Mouse (Mus musculus): Measurements from ENCODE around the gene Myo18b. TPM values are rescaled to one million over a fixed set of nuclear protein-coding genes. Genes with fewer than 3 reads are reported as not detected.

Myo18b gene
- polyA plus RNA-seq, 1 experiment from 2014 or later: 0.65 TPM

DNA sequence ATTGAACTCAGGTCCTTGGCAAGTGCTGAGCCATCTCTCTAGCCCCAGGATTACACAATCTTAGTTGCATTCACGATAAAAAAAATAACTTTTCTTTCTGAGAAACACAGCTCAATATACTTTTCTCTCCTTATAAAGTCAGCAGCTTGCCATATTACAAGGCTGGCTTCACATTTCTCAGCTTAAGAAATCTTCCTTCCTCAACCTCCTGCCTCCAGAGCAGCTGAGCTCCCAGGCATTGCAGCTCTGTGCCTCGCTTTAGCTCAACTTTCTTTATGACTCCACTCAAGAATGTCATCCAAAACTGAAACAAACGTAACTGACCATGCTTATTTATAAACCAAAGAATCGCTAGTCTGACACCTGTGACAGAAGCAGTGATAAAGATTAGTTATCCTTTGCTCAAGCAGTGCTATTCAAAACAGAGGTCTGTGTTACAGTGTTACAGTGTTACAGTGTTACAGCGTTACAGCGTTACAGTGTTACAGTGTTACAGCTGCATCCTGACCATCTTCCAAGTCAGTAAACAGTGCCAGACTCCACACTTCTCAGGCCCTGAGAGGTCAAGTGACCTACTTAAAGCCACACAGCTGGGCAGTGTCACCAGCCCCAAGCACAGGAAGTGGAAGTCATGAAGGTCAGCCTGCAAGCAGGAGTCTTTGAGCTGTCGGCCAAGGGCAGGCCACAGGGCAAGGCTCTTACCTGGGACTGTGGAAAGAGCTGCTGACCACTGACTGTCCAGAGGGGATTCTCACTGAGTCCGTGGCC, 181.3 kb downstream of the Myo18b start:
- Histone ChIP-seq H3K27ac (no peak overlapping the region), H3K4me3 (replicated peaks) (no peak overlapping the region), H3K27me3 (peaks cover 12% of the 10 kb centered on the region), H3K9ac (no peak overlapping the region), H3K4me1 (peaks cover 9% of the 10 kb centered on the region), H3K9me3 (no peaks in the 10 kb centered on the region), H3K36me3 (replicated peaks) (no peaks in the 10 kb centered on the region), H3K4me2 (no peak overlapping the region)
- 74% methylated on average over 8 of the region's 8 CpGs for WGBS
- ATAC-seq (ENCODE audit: low FRiP score): no peak

DNA sequence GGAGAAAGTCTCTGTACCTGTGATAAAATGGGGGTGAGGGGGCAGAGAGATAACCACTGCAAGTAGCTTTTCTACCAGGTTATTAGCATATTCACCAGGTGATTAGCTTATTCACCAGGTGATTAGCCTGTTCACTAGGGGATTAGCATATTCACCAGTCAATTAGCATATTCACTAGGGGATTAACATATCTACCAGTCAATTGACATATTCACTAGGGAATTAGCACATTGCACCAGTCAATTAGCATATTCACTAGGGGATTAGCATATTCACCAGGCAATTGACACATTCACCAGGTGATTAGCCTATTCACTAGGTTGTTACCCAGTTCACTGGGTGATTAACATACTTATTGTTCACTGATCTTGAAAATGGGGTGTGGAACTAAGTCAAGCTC, 186.3 kb downstream of the Myo18b start:
- no peaks in the 10 kb centered on the region for H3K36me3 ChIP-seq (replicated peaks)

DNA sequence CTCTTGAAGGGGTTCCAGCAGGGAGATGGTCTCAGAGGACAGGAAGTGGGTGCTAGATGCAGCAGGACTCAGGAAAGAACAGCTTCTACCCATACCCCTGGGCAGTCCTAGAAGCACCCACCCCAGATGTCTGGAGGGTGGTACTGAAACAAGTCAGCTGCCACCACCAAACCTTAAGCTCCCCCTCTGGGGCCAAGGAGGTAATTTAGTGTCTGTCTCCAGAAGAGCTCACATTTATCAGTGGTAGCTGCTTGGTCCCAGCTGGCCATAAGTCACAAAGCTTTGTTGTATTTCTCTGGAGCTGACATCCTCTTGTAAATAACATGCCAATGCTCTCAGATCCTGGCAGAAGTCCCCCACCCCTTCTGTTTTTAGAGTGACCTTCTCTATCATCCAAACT, 187.7 kb downstream of the Myo18b start:
- Histone ChIP-seq H3K4me1 (no peaks in the 10 kb centered on the region), H3K27ac (no peak overlapping the region), H3K9ac (no peak overlapping the region), H3K36me3 (replicated peaks) (no peaks in the 10 kb centered on the region), H3K4me2 (no peak overlapping the region), H3K27me3 (no peaks in the 10 kb centered on the region; the same call in 1 of the 2 replicates), H3K4me3 (replicated peaks) (no peak overlapping the region), H3K9me3 (no peaks in the 10 kb centered on the region)
- no peak for ATAC-seq (ENCODE audit: low FRiP score)

More for the DNA sequence above, 186.3 kb downstream of the Myo18b start:
- Histone ChIP-seq H3K4me3 (replicated peaks) (no peak overlapping the region), H3K27me3 (no peaks in the 10 kb centered on the region; the same call in 1 of the 2 replicates), H3K27ac (no peak overlapping the region), H3K4me2 (no peak overlapping the region), H3K9me3 (no peaks in the 10 kb centered on the region), H3K4me1 (no peaks in the 10 kb centered on the region), H3K9ac (no peak overlapping the region)
- no peak for ATAC-seq (ENCODE audit: low FRiP score)

DNA sequence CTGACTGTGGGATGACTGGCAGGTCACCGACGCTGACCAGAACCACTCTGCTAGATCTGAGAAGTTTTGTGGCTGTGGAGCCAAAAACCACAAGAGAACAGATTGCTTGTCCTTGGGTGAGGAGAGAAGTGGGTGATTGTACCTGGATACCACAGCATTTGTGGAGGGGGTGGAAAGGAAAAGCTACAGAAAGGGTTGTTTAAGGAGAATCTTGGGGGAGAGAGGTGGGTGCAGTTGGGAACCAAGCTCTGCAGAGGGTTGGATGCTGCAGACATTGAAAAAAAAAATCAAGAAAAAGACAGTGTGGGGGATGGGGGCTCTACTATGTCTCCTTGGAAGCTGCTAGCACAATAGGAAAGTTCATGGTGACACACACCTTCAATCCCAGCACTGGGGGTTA, 188.7 kb downstream of the Myo18b start:
- WGBS: 98% methylated on average over 2 of the region's 2 CpGs
- no peak for ATAC-seq (ENCODE audit: low FRiP score)
- no peak overlapping the region for H3K27ac ChIP-seq
- no peak overlapping the region for H3K4me3 ChIP-seq (replicated peaks)
- no peaks in the 10 kb centered on the region; the same call in 1 of the 2 replicates for H3K27me3 ChIP-seq
- H3K4me2 ChIP-seq: no peak overlapping the region
- no peaks in the 10 kb centered on the region for H3K36me3 ChIP-seq (replicated peaks)
- no peak overlapping the region for H3K9ac ChIP-seq
- H3K9me3 ChIP-seq: no peaks in the 10 kb centered on the region
- H3K4me1 ChIP-seq: no peaks in the 10 kb centered on the region

DNA sequence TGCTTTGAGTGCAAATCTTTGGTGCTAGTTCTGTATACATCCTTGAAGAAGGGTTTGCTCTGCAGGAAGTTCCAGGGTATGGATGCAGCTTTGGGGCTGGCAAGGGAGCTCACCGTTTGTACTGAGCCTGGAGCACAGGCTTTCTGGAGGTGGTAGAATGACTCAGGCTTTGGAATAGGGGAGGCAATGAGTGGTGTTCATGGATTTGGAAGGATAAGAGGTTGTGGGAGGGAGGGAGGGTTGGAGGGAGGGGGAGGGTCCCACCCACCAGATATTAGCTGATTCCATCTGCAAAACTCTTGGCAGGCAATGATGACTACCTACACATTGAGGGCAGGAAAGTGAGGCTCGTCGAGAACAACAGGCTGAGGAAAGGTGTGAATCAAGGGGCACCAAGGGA, 195.4 kb downstream of the Myo18b start:
- 77% methylated on average over 3 of the region's 3 CpGs for WGBS
- Histone ChIP-seq H3K4me1 (no peaks in the 10 kb centered on the region), H3K36me3 (replicated peaks) (no peaks in the 10 kb centered on the region), H3K27me3 (no peaks in the 10 kb centered on the region; the same call in 1 of the 2 replicates), H3K9ac (no peak overlapping the region), H3K9me3 (no peaks in the 10 kb centered on the region), H3K27ac (no peak overlapping the region), H3K4me3 (replicated peaks) (no peak overlapping the region), H3K4me2 (no peak overlapping the region)
- no peak for ATAC-seq (ENCODE audit: low FRiP score)

DNA sequence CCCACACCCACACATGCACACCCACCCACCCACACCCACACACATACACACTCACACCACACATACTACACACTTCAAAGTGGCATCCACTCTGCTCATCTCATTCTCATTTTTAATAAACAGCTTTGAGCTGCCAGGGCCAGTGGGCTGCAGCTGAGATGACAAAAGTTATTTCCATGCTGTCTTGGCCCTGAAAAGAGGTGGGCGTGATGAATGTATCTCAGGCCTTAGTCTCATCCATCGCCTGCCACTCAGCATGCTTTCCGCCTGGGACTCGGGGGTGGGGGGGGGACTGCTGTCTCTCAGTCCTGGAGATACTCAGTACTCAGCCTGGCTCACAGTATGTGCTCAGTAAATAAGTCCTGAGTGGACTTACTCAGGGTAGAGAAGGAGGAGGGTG, 199.5 kb downstream of the Myo18b start:
- no peak overlapping the region for H3K4me3 ChIP-seq (replicated peaks)
- no peak overlapping the region for H3K27ac ChIP-seq
- H3K9ac ChIP-seq: no peak overlapping the region
- H3K9me3 ChIP-seq: no peaks in the 10 kb centered on the region
- no peak overlapping the region for H3K4me2 ChIP-seq
- peaks cover 5% of the 10 kb centered on the region; the same call in 1 of the 2 replicates for H3K4me1 ChIP-seq
- H3K27me3 ChIP-seq: no peaks in the 10 kb centered on the region
- H3K36me3 ChIP-seq (replicated peaks): no peaks in the 10 kb centered on the region
- ATAC-seq (ENCODE audit: low FRiP score): no peak
- 84% methylated on average over 4 of the region's 4 CpGs for WGBS

DNA sequence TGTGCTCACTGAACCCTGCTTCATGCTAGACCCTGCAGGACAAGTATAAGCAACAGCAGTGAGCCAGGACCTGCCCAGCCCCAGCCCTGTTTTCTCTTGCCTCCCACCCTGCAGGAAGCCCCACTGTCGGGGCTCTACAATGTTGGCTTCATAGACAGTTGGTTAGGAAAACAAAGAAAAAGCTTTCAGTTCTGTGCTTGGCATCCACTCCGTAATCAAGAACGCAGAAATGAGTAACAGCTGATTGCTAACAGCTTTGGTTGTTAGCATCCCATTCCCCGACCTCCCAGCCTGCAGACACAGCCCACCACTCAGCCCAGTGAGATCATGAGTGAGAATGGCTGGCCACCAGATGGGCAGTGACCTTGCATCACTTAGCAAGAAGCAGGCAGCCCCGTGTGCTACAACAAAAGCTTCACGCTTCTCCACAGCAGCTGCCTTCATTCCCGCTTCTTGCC, 200.9 kb downstream of the Myo18b start:
- no peaks in the 10 kb centered on the region for H3K9me3 ChIP-seq
- peak overlapping the region; percentile 46; the same call in 1 of the 2 replicates for H3K27ac ChIP-seq
- no peak overlapping the region for H3K9ac ChIP-seq
- peaks cover 5% of the 10 kb centered on the region; the same call in 1 of the 2 replicates for H3K4me1 ChIP-seq
- no peaks in the 10 kb centered on the region; the same call in 1 of the 2 replicates for H3K27me3 ChIP-seq
- no peak overlapping the region for H3K4me3 ChIP-seq (replicated peaks)
- ATAC-seq (ENCODE audit: low FRiP score): no peak
- H3K4me2 ChIP-seq: no peak overlapping the region
- WGBS: 61% methylated on average over 7 of the region's 7 CpGs
- no peaks in the 10 kb centered on the region for H3K36me3 ChIP-seq (replicated peaks)

DNA sequence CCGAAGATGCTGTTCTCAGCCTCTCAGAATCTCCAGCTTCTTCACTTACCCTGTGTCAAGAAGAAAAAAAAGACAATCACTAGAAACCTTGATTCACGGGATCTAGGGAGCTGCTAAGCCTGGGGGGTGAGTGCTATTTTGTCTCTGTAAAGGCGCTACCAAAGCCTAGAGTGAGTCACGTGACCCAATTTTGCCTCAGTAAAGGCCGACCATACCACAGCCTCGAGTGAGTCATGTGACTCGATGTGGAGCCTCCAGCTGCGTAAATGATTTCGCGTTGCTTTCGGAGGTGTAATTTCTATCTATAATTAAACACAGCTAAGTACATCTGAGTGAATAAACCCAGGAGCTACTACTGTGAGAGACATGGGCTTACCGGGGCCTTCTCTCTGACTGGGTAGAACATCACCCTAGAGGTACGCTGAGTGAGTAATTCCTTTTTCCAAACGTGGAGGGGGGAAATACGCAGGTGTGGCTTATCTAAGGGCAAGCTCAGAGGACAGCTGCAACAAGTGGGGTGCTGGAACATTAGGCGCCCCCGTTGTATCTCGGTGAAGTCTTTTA, 202.8 kb downstream of the Myo18b start:
- no peaks in the 10 kb centered on the region for H3K9me3 ChIP-seq
- H3K9ac ChIP-seq: no peak overlapping the region
- H3K36me3 ChIP-seq (replicated peaks): no peaks in the 10 kb centered on the region
- peaks cover 5% of the 10 kb centered on the region; the same call in 1 of the 2 replicates for H3K4me1 ChIP-seq
- H3K27ac ChIP-seq: 0 out of 2 replicates have a peak overlapping the region, but pooled peaks have one; percentile 46
- no peaks in the 10 kb centered on the region; the same call in 1 of the 2 replicates for H3K27me3 ChIP-seq
- H3K4me3 ChIP-seq (replicated peaks): no peak overlapping the region
- WGBS: 81% methylated on average over 18 of the region's 18 CpGs
- H3K4me2 ChIP-seq: no peak overlapping the region
- ATAC-seq (ENCODE audit: low FRiP score): no peak

DNA sequence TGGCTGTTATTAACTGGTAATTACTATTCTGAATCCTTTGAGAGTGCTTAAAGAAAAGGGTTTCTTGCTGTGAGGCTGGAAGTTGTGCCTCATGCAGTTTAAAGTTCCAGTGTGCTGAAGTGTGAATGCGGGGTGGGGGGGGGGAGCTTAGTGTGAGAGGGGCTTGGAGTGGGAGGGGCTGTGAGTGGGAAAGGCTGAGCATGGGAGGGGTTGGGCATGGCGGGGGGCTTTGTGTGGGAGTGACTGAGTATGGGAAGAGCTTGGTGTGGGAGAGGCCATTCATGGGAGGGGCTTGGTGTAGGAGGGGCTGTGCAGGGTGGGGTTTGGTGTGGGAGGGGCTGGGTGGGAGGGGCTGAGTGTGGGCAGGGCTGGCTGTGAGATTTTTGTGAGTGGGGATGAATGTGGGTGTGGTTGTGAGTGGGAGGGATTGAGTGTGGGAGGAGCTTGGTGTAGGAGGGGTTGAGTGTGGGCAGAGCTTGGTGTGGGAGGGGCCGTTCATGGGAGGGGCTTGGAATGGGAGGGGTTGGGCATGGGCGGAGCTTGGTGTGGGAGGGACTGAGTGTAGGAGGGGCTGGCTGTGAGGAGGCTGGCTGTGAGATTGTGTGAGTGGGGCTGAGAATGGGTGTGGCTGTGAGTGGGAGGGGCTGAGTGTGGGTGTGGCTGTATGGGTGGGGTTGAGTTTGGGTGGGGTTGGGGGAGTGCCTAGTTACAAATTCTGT, 208.9 kb downstream of the Myo18b start:
- peaks cover 11% of the 10 kb centered on the region for H3K4me1 ChIP-seq
- H3K4me2 ChIP-seq: 0 out of 2 replicates have a peak overlapping the region, but pooled peaks have one; percentile 17
- no peaks in the 10 kb centered on the region for H3K36me3 ChIP-seq (replicated peaks)
- no peaks in the 10 kb centered on the region for H3K9me3 ChIP-seq
- no peak overlapping the region for H3K4me3 ChIP-seq (replicated peaks)
- H3K9ac ChIP-seq: no peak overlapping the region
- 0 out of 2 replicates have a peak overlapping the region, but pooled peaks have one; percentile 51 for H3K27ac ChIP-seq
- H3K27me3 ChIP-seq: peaks cover 9% of the 10 kb centered on the region; the same call in 1 of the 2 replicates
- 63% methylated on average over 4 of the region's 4 CpGs for WGBS
- peak; percentile 44; the same call in 1 of the 2 replicates for ATAC-seq (ENCODE audit: low FRiP score)

DNA sequence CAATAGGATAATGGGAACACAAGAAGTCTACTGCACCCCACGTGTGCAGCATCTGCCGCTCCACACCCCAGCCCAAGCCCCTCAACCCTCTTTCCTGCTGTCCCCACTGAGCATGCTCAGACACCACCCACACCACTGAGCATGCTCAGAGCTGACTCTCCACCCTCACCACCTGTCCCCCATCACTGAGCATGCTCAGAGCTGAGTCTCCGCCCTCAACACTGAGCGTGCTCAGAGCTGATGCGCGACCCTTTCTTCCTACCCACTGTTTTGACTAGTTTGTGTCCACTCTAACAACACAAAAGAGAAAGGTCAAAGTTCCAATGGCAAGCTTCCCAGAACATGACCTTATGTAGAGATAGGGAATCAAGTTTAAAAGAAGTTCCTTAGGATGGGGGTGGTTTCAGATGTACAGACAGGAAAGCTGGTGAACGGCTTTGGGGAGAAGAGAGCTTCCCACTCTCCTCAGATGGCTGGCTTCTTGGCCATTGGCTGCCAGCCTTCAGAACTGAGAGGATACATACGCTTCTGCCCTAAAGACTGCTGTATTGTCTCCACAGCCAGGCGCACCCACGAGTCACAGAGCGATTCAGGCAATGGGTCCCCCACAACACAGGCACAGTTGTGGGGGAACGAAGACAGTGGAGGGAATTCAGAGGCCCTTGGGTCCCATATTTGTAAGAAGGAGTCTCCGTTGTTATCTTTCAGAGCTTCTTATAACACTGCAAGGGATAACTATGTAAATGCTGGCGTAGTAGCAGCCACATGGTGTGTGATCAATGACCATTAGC, 209.7 kb downstream of the Myo18b start:
- Histone ChIP-seq H3K9ac (no peak overlapping the region), H3K36me3 (replicated peaks) (no peaks in the 10 kb centered on the region), H3K4me2 (0 out of 2 replicates have a peak overlapping the region, but pooled peaks have one; percentile 17), H3K27ac (peak overlapping the region; percentile 51; the same call in 1 of the 2 replicates), H3K27me3 (peaks cover 9% of the 10 kb centered on the region; the same call in 1 of the 2 replicates), H3K9me3 (no peaks in the 10 kb centered on the region), H3K4me1 (peaks cover 11% of the 10 kb centered on the region), H3K4me3 (replicated peaks) (no peak overlapping the region)
- WGBS: 56% methylated on average over 14 of the region's 14 CpGs
- ATAC-seq (ENCODE audit: low FRiP score): peak; percentile 14; the same call in 1 of the 2 replicates

DNA sequence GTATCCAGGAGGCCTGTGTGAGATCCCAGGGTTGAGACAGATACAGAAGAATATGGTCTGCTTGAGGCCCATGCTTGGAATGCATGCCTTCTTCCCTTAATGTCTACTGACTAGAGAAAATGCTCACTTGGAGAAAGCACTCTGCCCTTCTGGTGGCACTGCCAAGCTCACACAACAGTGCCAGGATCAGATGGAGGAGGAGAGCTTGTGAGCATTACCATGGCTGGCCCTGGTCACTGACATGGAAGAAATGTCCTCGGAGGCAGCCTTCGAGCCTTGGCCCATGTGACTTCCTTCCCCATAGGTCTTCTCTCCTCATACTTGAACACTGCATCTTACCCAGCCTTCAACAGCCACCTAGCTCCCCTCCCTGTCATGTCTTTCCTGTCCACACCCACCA, 216.9 kb downstream of the Myo18b start:
- Histone ChIP-seq H3K9me3 (no peaks in the 10 kb centered on the region), H3K27me3 (no peaks in the 10 kb centered on the region), H3K27ac (no peak overlapping the region), H3K9ac (no peak overlapping the region), H3K36me3 (replicated peaks) (no peaks in the 10 kb centered on the region), H3K4me3 (replicated peaks) (no peak overlapping the region), H3K4me2 (no peak overlapping the region), H3K4me1 (peaks cover 10% of the 10 kb centered on the region)
- no peak for ATAC-seq (ENCODE audit: low FRiP score)
- 97% methylated on average over 2 of the region's 2 CpGs for WGBS

All from forebrain, embryonic 12.5 days (tissue).